Mouse (Mus musculus): ENCODE measurements around the gene Lgi1. TPM values are rescaled to one million over a fixed set of nuclear protein-coding genes. Genes with fewer than 3 reads are reported as not detected.

Gene Lgi1
- under 1 TPM; 0.27 to 0.28 TPM for polyA plus RNA-seq (2017; shearing (Covaris generic))

DNA sequence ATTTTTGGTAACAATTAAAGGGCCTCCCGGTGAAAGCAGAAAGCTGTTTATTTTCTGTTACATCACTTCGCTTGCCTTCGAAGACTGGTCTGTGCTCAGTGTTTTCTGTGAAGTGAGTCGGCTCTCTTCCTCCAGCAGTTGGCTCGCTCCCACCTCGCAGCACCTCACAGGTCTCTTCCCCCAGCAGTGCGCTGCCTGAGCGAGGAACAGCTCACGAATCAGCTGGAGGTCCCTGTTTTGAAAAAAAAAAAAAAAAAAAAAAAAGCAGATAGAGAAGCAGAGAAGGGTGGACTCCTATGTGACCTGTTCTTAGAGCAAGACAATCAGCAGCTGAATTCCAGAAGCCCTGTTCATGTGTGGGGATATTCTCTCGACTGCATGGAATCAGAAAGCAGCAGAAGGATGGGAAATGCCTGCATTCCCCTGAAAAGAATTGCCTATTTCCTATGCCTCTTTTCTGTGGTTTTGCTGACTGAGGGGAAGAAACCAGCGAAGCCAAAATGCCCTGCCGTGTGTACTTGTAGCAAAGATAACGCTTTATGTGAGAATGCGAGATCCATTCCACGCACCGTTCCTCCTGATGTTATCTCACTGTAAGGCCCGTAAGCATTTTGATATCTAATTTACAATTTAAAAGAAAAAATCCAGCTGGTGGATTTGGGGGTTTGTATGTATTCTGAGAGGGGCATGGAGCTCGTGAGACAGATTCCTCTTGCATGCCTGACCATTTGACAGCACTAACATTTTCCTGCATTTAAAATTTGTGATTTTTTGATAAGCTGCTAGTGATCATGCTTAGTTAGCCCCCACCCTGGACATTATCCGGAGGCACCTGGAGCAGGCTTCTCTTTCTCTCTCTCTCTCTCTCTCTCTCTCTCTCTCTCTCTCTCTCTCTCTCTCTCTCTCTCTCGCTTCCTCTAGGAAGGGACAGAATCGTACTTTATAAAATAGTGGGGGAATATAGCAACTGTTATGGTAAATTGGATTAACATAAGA lies at the start of gene Lgi1:
Gene Lgi1 (plus strand): TSS at position 32 of the 996 bp plus-strand sequence.
- no peak for ATAC-seq

DNA sequence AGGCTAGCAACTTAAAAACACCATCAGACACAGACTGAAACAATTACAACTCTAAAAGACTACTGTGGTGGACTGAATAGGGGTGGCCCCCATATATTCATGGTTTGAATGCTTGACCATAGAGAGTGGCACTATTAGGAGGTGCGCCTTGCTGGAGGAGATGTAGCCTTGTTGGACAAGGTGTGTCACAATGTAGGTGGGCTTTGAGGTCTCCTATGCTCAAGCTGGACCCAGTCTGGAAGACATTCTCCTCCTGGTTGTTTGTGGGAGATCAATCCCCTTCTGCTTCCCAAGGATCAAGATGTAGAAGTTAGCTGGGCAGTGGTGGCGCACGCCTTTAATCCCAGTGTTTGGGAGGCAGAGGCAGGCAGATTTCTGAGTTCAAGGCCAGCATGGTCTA lies 46.6 kb upstream of the Lgi1 start:
- ATAC-seq, result no peak

DNA sequence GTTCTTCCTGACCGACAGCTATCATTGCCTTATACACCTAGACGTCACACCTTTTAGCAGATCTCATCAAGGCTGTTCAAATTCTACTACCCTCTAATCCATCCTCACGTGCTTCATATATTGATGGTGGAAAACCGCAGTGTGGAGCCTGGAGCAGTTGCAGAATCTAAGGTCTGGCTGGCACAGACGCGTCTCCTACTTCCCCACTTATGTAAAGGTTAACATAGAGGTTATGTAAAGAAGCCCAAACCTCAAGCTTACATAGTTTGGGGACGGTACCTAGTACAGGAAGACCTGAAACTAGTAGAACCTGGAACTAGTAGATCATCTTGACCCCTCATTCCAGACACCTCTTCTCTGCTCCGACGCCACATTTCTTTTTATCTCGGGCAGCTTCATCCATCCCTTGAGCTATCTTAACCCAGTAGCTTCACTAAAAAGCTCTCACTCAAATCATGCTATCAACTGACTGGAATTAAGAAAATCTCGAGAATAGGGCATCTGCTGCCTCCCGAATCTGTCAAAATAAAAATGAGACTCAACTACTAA lies 40.9 kb upstream of the Lgi1 start:
- ATAC-seq, result peak; percentile 20

DNA sequence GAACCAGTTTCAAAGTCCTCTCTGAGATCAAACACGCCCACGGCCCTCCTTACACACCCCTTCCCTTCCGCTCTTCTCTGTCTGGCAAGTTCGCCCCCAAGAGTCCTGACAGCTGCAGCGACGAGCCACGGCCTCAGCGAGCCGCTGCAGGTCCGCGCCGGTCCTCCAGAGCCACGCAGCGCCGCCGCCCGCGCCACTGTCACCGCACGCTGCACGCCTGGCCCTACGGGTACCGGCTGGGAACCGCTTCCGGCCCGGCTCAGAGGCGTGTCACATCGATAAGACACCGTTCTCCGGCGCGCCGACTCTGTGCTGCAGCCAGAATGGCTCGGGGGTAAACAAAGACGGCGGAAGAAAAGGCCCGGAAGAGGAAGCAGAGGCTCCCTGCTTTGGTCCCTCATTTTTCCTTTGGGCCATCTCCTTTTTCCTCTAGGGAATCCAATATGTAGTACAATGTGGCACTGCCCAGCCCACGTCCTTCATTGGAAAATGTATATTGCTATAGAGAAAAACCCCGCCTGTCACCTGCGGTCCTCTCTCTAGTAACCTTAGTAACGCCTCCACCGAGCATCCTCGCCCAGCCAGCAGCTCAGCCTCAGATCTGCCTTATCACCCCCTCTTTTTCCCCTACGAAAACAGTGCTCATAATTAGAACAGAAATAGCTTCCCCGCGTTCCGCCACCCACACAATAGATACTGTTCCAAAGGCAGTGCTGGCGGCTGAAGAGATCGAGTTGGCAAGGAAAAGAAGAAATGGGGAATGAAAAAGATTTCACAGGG lies 40.2 kb upstream of the Lgi1 start, which contains the start of gene Fra10ac1:
Gene Fra10ac1 (minus strand): TSS at position 252 of the 780 bp plus-strand sequence.
- peak; percentile 91 for ATAC-seq

DNA sequence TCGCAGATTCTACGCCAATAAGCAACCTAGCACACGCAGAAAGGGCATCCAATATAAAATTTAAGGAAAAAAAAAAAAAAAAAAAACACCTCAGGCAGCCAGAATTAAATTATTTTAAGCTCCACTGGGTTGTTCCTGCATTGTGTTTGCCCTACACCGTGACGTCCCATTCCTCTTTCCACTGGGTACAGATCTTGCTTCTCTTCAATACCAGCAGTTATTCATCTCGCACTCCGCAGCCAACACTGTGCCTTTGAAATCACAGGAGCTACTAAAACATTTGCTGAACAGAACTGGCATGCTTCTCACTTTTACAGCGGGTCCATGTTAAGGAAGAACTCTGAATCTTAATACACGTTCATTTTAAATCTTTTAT lies 39.7 kb upstream of the Lgi1 start:
- ATAC-seq, result no peak

DNA sequence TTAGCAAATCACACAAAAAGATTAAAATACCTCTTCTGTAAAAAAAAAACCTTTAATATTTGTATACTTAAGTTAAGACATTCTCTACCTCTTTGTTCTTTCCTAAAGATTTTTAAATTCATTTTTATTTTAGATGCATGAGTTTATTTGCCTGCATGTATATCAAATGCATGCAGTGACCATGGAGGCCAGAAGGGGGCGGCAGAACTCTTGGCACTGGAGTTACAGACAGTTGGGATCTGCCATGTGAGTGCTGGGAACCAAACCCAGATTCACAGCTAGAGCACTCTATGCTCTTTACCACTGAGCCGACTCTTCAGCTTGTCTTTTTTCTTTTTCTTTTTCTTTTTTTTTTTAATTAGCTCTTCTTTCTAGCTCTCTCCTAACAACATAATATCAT lies 35.6 kb upstream of the Lgi1 start:
- no peak for ATAC-seq

DNA sequence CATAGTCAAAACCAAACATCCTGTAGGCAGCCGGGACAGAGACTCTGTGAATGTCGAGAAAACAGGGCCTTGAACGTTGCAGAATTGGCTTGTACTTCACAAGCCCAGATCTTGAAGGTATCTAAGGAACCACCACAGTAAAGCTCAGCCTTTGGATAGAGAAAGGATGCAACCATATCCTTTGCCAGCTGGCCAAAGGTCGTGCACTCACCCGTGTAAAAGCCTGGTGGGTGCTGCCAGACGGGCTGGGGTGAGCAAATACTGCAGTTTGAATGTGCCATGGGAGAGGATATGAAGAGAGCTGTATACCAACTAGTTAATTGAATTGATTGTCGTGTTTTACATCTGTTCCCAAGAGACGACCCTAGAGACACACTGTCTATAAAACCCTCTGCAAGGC lies 32.2 kb upstream of the Lgi1 start:
- ATAC-seq, result no peak

DNA sequence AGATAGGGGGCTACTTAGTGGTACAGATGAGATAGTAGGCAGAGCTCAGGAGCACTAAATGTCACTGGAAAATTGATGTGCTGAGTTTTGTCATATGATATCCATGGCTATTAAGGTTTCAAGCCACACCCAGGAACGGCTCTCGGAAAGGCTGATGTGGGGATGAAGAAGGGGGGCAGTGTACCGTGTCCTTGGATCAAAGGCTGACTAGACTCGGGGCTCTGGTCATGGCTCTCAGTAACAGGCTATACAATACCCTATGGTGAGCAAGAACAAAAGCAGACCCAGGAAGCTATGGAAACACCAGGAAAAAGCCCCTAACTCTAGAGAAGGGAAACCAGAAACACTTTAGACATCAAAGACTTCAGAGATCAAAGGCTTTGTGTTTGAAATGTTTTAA lies 31.8 kb upstream of the Lgi1 start:
- no peak for ATAC-seq

DNA sequence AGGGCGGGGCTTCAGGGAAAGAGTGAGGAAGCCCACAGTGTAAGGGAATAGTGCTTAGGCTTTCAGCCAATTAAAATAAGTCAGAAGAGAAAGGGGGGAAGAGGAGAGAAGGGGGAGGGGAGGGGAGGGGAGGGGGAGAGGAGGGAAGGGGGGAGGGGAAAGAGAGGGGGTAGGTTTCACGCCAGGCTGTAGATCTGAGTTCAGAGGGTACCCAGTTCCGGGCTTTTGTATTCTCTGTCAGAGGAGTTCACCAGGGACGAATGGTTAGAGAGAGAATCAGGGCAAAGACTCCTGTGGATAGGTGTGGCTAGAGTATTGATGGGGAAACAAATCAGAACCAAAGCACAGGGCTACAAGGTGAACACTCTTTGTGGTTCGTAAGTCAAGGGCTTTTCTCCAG lies 27.8 kb upstream of the Lgi1 start:
- no peak for ATAC-seq

DNA sequence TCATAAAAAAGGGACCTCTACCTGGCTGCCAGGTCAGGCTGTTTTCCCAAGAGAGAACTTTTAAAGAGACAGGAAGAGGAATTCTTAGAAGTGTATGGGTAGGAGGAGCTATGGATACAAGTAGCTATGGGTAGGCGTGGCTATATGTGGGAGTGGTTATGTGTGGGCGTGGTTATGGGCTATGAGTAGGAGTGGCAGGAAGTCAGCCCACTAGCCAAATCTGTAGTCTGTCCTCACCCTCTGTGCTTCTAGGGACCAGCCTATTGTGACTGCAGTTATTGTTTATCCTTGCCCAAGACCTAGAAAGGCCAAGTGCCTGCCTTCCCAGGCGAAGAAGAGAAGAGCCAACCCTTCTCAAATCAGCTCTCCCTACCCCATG lies 26.5 kb upstream of the Lgi1 start:
- ATAC-seq, result peak; percentile 67

DNA sequence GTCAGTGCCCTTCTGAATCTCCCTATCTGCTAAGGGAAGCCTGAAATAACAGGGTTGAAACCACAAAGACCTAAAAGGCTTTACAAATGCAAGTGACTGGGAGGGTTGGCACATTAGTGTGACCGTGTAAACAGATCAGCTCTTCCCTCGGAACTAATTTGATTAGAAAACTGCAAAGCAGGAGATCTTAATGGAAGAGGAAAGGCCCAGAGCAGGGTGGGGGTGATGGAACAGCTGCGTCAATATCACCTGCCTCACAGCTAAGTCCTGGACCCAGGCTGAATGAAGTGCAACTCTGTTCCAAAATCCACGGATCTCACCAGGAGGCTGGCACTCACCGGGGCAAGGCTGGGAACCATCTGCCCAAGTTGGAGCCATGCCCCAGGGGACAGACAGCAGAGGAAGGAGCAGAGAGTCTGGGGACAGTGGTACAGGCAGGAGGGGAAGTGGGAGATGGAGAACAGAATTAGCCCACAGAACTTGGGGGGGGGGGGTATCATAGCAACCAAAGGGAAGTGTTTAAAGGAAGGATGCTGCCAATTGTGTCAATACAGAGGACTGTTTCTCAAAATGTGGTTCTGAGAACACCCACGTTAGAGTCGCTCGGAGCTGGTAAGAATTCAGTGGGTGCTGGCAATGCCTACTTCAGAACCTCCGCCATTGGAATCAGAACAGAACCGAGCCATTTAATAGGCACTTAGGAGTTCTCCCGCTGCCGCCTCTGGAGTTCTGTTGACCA lies 26.0 kb upstream of the Lgi1 start:
- ATAC-seq, result no peak

DNA sequence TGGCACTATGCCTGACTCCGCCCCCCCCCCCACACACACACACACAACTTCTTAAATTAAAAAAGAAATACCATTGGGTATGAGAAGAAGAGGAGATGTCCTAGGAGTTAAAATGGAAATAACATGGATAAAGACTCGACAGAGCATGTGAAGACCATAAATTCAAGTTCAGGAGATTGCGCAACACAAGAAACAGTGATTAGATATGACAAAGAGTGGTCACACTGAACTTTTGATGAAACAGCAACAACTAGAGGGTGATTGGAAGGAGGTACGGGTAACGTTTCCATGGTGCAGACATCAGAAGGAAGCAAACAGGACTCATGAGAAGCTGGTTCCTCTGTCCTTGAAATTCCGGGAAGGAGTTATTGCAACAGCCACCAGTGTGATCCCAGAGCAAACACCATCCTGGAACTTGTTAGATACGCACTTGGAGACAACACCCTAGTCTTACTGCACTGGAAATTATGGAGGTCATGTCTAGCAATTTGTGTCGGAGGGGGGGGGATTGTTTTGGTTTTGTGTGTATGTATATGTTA lies 22.0 kb upstream of the Lgi1 start:
- ATAC-seq, result no peak

DNA sequence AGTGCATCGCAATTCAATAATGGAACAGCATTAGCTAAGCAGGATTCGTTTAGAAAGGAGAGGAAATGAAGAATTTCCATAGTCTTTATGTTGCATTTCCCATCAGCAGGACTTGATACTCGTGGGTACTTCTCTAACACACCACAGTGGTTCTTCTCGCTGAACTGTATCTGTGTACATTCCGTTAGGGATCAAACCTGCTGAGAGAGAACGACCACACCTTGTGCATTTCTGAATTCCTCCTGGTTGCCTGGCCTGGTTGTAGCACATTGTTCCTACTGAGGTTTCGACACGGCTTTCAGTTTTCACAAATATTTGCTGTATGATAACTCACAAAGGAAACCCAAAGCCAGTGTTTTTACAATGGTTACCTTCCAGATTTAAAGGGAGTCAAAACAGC lies 19.6 kb upstream of the Lgi1 start:
- ATAC-seq, result no peak

DNA sequence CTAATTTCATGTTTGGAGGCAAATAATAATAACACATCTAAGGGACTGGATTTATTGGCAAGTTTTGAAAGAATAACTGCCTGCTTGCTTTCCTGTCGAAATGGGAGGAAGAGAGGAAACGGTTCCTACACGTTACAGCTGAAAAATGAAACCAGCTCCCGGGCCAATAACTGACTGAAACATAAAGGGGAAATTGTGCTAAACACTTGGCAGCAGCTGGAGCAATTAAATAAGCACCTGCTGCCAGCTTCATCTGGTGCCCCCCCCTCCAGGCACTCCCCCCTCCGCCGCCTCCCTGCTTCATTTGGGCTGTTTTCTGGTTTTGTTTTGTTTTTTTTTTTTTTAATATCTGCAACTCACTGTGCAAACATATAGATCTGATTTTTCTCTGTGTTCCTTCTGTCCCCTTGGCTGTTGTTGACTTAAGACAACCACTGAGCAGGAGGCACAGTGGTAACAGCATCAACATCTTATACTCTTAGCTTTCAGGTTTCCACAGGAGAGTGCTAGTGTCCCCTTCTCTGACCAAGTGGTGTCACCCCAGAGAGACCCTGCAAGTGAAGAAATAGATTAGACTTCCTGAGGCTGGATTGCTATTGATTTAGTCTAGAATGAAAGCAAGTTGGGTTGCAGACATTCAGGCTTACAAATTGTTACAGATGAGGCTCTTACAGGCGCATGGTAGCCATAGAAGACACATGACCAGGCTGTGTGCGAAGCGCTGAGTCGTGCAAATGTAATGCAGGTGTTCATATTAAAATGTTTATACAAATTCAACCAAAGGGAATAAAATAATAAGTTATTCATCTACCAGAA lies 18.8 kb upstream of the Lgi1 start:
- no peak for ATAC-seq

DNA sequence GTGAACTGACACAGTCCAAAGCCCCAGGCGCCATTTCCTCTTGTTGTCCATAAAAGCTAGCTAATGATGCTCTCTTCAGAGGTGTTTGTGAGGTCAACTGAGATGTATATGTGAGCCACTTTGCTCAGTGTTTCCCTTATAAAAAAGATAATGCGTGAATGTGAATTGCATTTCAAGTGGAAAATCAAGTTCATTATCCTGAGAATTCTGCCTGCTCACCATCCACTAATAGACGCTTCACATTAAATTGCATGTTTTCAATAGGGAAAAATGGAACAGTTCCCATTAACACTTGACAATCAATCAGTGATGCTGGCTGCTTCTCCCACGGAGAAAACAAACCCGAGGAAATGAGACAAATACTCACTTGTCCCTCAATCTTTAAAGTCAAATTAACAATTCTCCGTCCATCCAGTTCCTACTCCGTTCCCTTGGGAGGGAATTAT lies 18.1 kb upstream of the Lgi1 start:
- ATAC-seq, result no peak

DNA sequence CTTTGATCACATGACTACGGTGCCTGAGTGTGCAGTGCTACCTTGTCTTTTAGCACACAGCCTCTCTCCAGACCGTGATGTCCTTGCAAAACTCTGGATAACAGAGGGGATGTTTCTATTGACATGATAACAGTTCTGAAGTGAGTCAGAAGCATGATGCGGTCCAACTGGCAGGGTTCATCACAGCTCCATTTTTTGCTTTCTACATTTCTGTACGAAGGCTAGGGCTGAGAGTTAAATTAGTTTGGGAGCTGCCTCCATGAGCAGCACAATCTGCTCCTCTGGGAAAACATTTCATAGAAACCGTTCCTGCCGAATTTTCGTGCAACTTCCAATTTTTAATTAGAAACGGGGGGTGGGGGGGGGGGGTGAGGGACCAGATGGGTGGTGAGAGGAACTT lies 14.7 kb upstream of the Lgi1 start:
- ATAC-seq, result no peak

DNA sequence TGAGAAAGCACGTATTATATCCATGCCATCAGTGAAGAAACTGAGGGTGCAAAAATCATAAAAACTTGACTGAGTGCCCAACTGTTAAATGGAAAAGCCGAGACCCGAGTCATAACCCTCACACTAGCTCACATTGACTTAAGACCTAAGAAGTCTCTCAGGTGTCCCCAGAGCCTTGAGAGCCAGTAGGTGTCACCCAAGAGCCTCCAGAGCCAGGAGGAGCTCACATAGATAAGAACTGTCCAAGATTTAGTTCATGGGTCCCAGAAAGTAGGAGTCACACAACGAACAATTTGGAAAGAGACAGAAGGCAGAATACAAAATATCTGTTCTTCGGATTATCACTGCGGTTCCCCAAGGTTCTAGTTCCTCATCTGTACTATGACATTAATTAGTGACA lies 10.5 kb upstream of the Lgi1 start:
- ATAC-seq, result peak; percentile 60

DNA sequence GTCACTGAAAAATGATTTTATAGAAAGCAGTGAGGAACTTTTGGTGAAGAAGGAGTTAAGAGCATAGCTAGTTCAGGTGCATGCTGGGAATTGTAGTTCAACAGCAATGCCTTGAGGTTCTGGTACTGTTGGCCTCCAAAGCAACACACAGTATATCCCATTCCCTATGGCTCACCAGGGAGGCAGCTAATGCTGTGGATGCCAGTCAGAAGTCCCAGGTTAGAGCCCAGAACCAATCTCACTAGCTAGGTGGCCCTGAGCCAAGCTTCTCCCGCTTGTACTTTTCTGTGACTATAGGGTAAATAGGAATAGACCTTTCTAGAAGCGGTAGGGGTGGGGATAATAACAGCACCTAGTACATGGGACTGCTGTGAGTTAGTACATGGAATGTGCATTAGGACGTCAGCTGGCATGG lies 5.7 kb upstream of the Lgi1 start:
- no peak for ATAC-seq

DNA sequence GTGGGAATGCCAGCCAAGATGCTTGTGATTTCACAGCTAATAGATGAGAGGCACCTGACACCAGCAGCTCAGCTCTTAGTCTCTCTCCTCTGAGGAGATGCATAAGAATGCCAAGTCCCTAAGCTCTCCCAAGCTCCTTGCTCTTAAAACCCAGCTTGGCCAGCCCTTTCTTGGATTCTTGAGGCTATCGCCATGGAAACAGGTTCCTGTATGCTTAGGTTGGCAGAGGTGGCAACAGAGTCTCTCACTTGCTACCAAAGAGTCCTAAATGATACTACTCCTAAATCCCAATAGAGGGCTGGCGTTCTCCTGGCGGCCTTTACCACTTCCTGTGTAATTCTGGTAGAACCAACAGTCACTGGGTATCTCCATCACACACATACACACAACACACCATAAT lies 4.9 kb upstream of the Lgi1 start:
- no peak for ATAC-seq

DNA sequence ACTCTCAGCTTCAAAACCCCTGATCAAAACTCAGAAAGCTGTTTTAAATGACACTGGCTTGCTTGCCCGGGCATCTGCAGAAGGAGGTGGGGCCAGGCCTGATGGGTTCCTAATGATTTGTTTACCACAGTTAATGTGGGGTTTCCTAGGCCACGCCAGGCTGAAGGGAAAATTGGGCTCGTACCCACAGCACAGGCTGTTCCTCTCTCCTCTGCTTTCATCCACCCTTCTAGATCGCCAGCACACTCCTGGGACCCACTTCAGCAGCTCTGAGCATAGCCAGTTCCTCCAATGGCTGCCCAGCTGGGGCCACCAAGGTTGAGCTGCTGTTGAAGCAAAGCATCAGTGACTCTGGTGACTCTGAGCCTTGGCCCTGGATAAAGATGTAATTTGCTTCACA lies 4.0 kb upstream of the Lgi1 start:
- no peak for ATAC-seq

DNA sequence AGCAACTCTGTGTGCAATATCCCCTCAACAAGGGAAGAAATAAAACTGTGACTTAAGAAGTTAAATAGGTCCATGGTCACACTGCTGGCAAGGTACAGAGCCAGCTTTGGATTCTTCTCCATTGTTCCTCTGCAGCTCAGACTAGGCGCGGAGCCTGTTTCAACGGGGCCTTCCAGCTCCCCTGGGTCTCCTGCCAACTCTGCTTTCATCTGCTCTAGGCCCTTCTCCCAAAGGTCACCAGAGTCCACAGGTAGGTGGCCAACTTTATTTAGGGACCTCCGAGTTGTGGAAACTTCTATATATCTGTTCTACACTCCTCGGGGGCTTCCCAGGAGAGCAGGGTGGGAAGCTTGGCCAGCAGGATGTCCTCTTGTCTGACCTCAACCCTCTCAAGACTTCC lies 3.0 kb upstream of the Lgi1 start:
- no peak for ATAC-seq

Measured in CD4-positive, CD25-positive, alpha-beta regulatory T cell, adult 4 months (primary cell).